Mouse (Mus musculus) thymus, postnatal 25 days (tissue): ENCODE data around the gene Dpp10.

Source experiments
- DNase-seq: peaks from one replicate; pipeline ENCODE4 v3.0.0; 2022

The Dpp10 gene

GRCm38 (mm10) chr1:123902628-123903027 is 142.7 kb downstream of the Dpp10 start:
- no peak for DNase-seq

- DNase-seq, result no peak
Observed at GRCm38 (mm10) chr1:123901218-123901617, 144.1 kb downstream of the Dpp10 start.

- DNase-seq, result no peak
Observed at GRCm38 (mm10) chr1:123887243-123887642, 158.1 kb downstream of the Dpp10 start.

- no peak for DNase-seq
Observed at GRCm38 (mm10) chr1:123846881-123847280, 198.5 kb downstream of the Dpp10 start.

- DNase-seq, result no peak
Observed at GRCm38 (mm10) chr1:123801206-123801605, 244.2 kb downstream of the Dpp10 start.

GRCm38 (mm10) chr1:123765511-123765910 is 279.8 kb downstream of the Dpp10 start:
- DNase-seq, result no peak

- no peak for DNase-seq
Observed at GRCm38 (mm10) chr1:123762272-123762671, 283.1 kb downstream of the Dpp10 start.

GRCm38 (mm10) chr1:123756055-123756454 is 289.3 kb downstream of the Dpp10 start:
- no peak for DNase-seq

GRCm38 (mm10) chr1:123707292-123707691 is 338.1 kb downstream of the Dpp10 start:
- no peak for DNase-seq

GRCm38 (mm10) chr1:123658409-123658808 is 386.9 kb downstream of the Dpp10 start:
- no peak for DNase-seq

- DNase-seq, result no peak
Observed at GRCm38 (mm10) chr1:123656607-123657006, 388.8 kb downstream of the Dpp10 start.

- DNase-seq, result no peak
Observed at GRCm38 (mm10) chr1:123637897-123638296, 407.5 kb downstream of the Dpp10 start.

GRCm38 (mm10) chr1:123628268-123628667 is 417.1 kb downstream of the Dpp10 start:
- DNase-seq, result no peak

- DNase-seq, result no peak
Observed at GRCm38 (mm10) chr1:123584857-123585256, 460.5 kb downstream of the Dpp10 start.

GRCm38 (mm10) chr1:123580112-123580511 is 465.2 kb downstream of the Dpp10 start:
- DNase-seq, result no peak

GRCm38 (mm10) chr1:123573713-123574112 is 471.6 kb downstream of the Dpp10 start:
- no peak for DNase-seq

GRCm38 (mm10) chr1:123542496-123542895 is 502.9 kb downstream of the Dpp10 start:
- no peak for DNase-seq

- no peak for DNase-seq
Observed at GRCm38 (mm10) chr1:123467729-123468128, 577.6 kb downstream of the Dpp10 start.

GRCm38 (mm10) chr1:123414163-123414562 is 631.2 kb downstream of the Dpp10 start:
- DNase-seq, result no peak

GRCm38 (mm10) chr1:123351300-123351699 is 694.1 kb downstream of the Dpp10 start:
- no peak for DNase-seq

GRCm38 (mm10) chr1:123337877-123338276 is 707.5 kb downstream of the Dpp10 start:
- DNase-seq, result no peak

- no peak for DNase-seq
Observed at GRCm38 (mm10) chr1:123316886-123317285, 728.5 kb downstream of the Dpp10 start.
